Comparison of ENCODE assay signal across 40 mouse cellular contexts in genomic region chr8:104304962-104305361, GRCm38 (mm10). TPM values are rescaled to one million over a fixed set of nuclear protein-coding genes. Genes with fewer than 3 reads are reported as not detected.
"Had no signal": no experiment of that assay in that cellular context is flagged by ENCODE, and none has a peak within 500 bp of the region (broad histone marks: within the 10 kb centered on the region; RNA-seq: fewer than 3 reads in every experiment).

No protein-coding gene starts in this region.

- DNase-seq: gastrocnemius, adult 2 months; gastrocnemius, postnatal 10 days; gastrocnemius, postnatal 25 days; heart, adult 18-20 months; heart, postnatal 14 days; heart, postnatal 36 days; kidney, adult 11 months; kidney, adult 2 months; kidney, adult 9 months; kidney, postnatal 14 days; kidney, postnatal 4 days; left cerebral cortex, postnatal 4 days had no signal

- ATAC-seq: hindbrain, postnatal 0 days; intestine, embryonic 16.5 days; liver, embryonic 12.5 days had no signal

RNA-seq across cellular contexts. Expression of gene Gm45711, which starts 4.9 kb away (rescaled TPM):
- total RNA-seq: gastrocnemius, adult 2 months; gastrocnemius, postnatal 10 days; gastrocnemius, postnatal 25 days; gastrocnemius, postnatal 4 days; heart, adult 18-20 months; heart, postnatal 14 days; heart, postnatal 36 days; hematopoietic stem cell, adult 5-6 weeks; hindbrain, postnatal 0 days; layer of hippocampus, adult 2 months; layer of hippocampus, postnatal 10 days; layer of hippocampus, postnatal 25 days; left cerebral cortex, adult 18-20 months; left cerebral cortex, adult 8-10 months; left cerebral cortex, postnatal 10 days; left cerebral cortex, postnatal 25 days; left cerebral cortex, postnatal 4 days; liver, adult 2 months had no signal
- polyA plus RNA-seq: heart, embryonic 11.5 days; heart, embryonic 13.5 days; heart, embryonic 15.5 days; heart, postnatal 0 days; hindbrain, embryonic 11.5 days; hindbrain, embryonic 13.5 days; hindbrain, embryonic 15.5 days; hindbrain, postnatal 0 days; intestine, embryonic 14.5 days; intestine, embryonic 16.5 days; kidney, adult 2 months; kidney, embryonic 15.5 days; kidney, postnatal 0 days; limb, embryonic 11.5 days; limb, embryonic 13.5 days; limb, embryonic 15.5 days; liver, adult 2 months; liver, embryonic 12.5 days; liver, embryonic 14.5 days; liver, embryonic 16.5 days had no signal

RNA-seq across cellular contexts. Expression of gene Cmtm1, which starts 5.0 kb away (rescaled TPM):
- total RNA-seq: gastrocnemius, adult 2 months; gastrocnemius, postnatal 10 days; gastrocnemius, postnatal 25 days; gastrocnemius, postnatal 4 days; heart, adult 18-20 months; heart, postnatal 14 days; heart, postnatal 36 days; hematopoietic stem cell, adult 5-6 weeks; hindbrain, postnatal 0 days; layer of hippocampus, adult 2 months; layer of hippocampus, postnatal 10 days; layer of hippocampus, postnatal 25 days; left cerebral cortex, adult 18-20 months; left cerebral cortex, adult 8-10 months; left cerebral cortex, postnatal 10 days; left cerebral cortex, postnatal 25 days; left cerebral cortex, postnatal 4 days; liver, adult 2 months had no signal
- polyA plus RNA-seq: heart, embryonic 11.5 days; heart, embryonic 13.5 days; heart, embryonic 15.5 days; heart, postnatal 0 days; hindbrain, embryonic 11.5 days; hindbrain, embryonic 13.5 days; hindbrain, embryonic 15.5 days; hindbrain, postnatal 0 days; intestine, embryonic 14.5 days; intestine, embryonic 16.5 days; kidney, adult 2 months; kidney, embryonic 15.5 days; kidney, postnatal 0 days; limb, embryonic 11.5 days; limb, embryonic 13.5 days; limb, embryonic 15.5 days; liver, adult 2 months; liver, embryonic 12.5 days; liver, embryonic 14.5 days; liver, embryonic 16.5 days had no signal

RNA-seq across cellular contexts. Expression of gene Cmtm2a, which starts 12.0 kb away (rescaled TPM):
- total RNA-seq: gastrocnemius, adult 2 months; gastrocnemius, postnatal 10 days; gastrocnemius, postnatal 25 days; gastrocnemius, postnatal 4 days; heart, adult 18-20 months; heart, postnatal 14 days; heart, postnatal 36 days; hematopoietic stem cell, adult 5-6 weeks; layer of hippocampus, adult 2 months; layer of hippocampus, postnatal 10 days; layer of hippocampus, postnatal 25 days; left cerebral cortex, adult 18-20 months; left cerebral cortex, adult 8-10 months; left cerebral cortex, postnatal 10 days; left cerebral cortex, postnatal 25 days; left cerebral cortex, postnatal 4 days; liver, adult 2 months had no signal
- polyA plus RNA-seq: heart, embryonic 11.5 days; heart, embryonic 13.5 days; heart, embryonic 15.5 days; heart, postnatal 0 days; hindbrain, embryonic 11.5 days; hindbrain, embryonic 13.5 days; hindbrain, embryonic 15.5 days; hindbrain, postnatal 0 days; intestine, embryonic 14.5 days; intestine, embryonic 16.5 days; kidney, embryonic 15.5 days; kidney, postnatal 0 days; limb, embryonic 11.5 days; limb, embryonic 13.5 days; limb, embryonic 15.5 days; liver, adult 2 months; liver, embryonic 12.5 days; liver, embryonic 14.5 days; liver, embryonic 16.5 days had no signal

RNA-seq across cellular contexts. Expression of gene Gm11020, which starts 16.4 kb away (rescaled TPM):
- total RNA-seq: gastrocnemius, adult 2 months; gastrocnemius, postnatal 10 days; gastrocnemius, postnatal 25 days; gastrocnemius, postnatal 4 days; heart, adult 18-20 months; heart, postnatal 14 days; heart, postnatal 36 days; hematopoietic stem cell, adult 5-6 weeks; hindbrain, postnatal 0 days; layer of hippocampus, adult 2 months; layer of hippocampus, postnatal 10 days; layer of hippocampus, postnatal 25 days; left cerebral cortex, adult 18-20 months; left cerebral cortex, adult 8-10 months; left cerebral cortex, postnatal 10 days; left cerebral cortex, postnatal 25 days; left cerebral cortex, postnatal 4 days; liver, adult 2 months had no signal
- polyA plus RNA-seq: heart, embryonic 11.5 days; heart, embryonic 13.5 days; heart, embryonic 15.5 days; heart, postnatal 0 days; hindbrain, embryonic 11.5 days; hindbrain, embryonic 13.5 days; hindbrain, embryonic 15.5 days; hindbrain, postnatal 0 days; intestine, embryonic 14.5 days; intestine, embryonic 16.5 days; kidney, adult 2 months; kidney, embryonic 15.5 days; kidney, postnatal 0 days; limb, embryonic 11.5 days; limb, embryonic 13.5 days; limb, embryonic 15.5 days; liver, adult 2 months; liver, embryonic 12.5 days; liver, embryonic 14.5 days; liver, embryonic 16.5 days had no signal

RNA-seq across cellular contexts. Expression of gene Cmtm2b, which starts 17.1 kb away (rescaled TPM):
- total RNA-seq: gastrocnemius, adult 2 months; gastrocnemius, postnatal 10 days; gastrocnemius, postnatal 25 days; gastrocnemius, postnatal 4 days; heart, adult 18-20 months; heart, postnatal 14 days; heart, postnatal 36 days; hematopoietic stem cell, adult 5-6 weeks; hindbrain, postnatal 0 days; layer of hippocampus, adult 2 months; layer of hippocampus, postnatal 10 days; layer of hippocampus, postnatal 25 days; left cerebral cortex, adult 18-20 months; left cerebral cortex, adult 8-10 months; left cerebral cortex, postnatal 10 days; left cerebral cortex, postnatal 25 days; left cerebral cortex, postnatal 4 days; liver, adult 2 months had no signal
- polyA plus RNA-seq: heart, embryonic 11.5 days; heart, embryonic 13.5 days; heart, embryonic 15.5 days; heart, postnatal 0 days; hindbrain, embryonic 11.5 days; hindbrain, embryonic 13.5 days; hindbrain, embryonic 15.5 days; hindbrain, postnatal 0 days; intestine, embryonic 14.5 days; intestine, embryonic 16.5 days; kidney, adult 2 months; kidney, embryonic 15.5 days; kidney, postnatal 0 days; limb, embryonic 11.5 days; limb, embryonic 13.5 days; limb, embryonic 15.5 days; liver, adult 2 months; liver, embryonic 12.5 days; liver, embryonic 14.5 days; liver, embryonic 16.5 days had no signal
